Mouse (Mus musculus): Measurements from ENCODE around the gene Il25. TPM values are rescaled to one million over a fixed set of nuclear protein-coding genes. Genes with fewer than 3 reads are reported as not detected.
"Not testable (repeated sequence)": the region's sequence is repeated elsewhere in the genome, so short reads cannot be mapped to it uniquely, and the experiment has no call there.

Il25 gene
- polyA plus RNA-seq, 1 experiment from 2014 or later, result not detected

DNA sequence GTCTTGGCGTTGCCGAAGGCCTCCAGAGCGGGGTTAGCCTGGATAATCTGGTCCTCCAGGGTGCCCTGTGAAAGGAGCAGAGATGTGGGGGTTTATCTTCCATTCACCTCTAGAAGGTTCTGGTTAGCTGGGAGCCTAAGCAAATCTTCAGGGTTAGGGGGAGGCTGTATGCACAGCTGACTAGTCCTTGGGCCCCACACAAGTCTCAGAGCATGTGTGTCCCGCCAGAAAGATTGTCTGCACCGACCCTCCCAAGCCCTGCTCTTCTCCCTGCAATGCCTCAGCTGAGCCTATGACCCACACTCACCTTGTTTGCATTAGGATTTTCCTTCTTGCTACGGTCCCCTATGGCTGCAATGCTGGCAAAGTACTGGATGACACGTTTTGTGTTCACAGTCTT lies 30.2 kb downstream of the Il25 start:
- DNase-seq (ENCODE audit: low spot score) (no peak), ATAC-seq (replicated peaks; ENCODE audit: insufficient number of reproducible peaks, low FRiP score, low TSS enrichment, low read depth) (no peak)
- Histone ChIP-seq H3K36me3 (replicated peaks; ENCODE audit: control insufficient read depth, insufficient read depth, low read depth, low read length) (no peaks in the 10 kb centered on the region), H3K4me1 (ENCODE audit: control insufficient read depth, insufficient read depth, low read length) (no peaks in the 10 kb centered on the region), H3K27ac (replicated peaks; ENCODE audit: low read depth, low read length) (no peak overlapping the region), H3K9me3 (replicated peaks; ENCODE audit: control insufficient read depth, low read length) (no peaks in the 10 kb centered on the region), H3K27me3 (ENCODE audit: control insufficient read depth, insufficient read depth, low read length) (no peaks in the 10 kb centered on the region), H3K9ac (replicated peaks; ENCODE audit: low read length) (no peak overlapping the region), H3K4me3 (ENCODE audit: low read depth, low read length) (no peak overlapping the region), H3K4me2 (ENCODE audit: low read depth, low read length) (no peak overlapping the region)
- 83% methylated on average over 7 of the region's 7 CpGs for WGBS

GRCm38 (mm10) chr14:54963727-54964126 lies 31.2 kb downstream of the Il25 start:
- no peaks in the 10 kb centered on the region for H3K27me3 ChIP-seq (ENCODE audit: control insufficient read depth, insufficient read depth, low read length)
- no peaks in the 10 kb centered on the region for H3K9me3 ChIP-seq (replicated peaks; ENCODE audit: control insufficient read depth, low read length)
- H3K4me3 ChIP-seq (ENCODE audit: low read depth, low read length), result no peak overlapping the region
- 92% methylated on average over 11 of the region's 11 CpGs for WGBS
- no peak overlapping the region for H3K27ac ChIP-seq (replicated peaks; ENCODE audit: low read depth, low read length)
- ATAC-seq (replicated peaks; ENCODE audit: insufficient number of reproducible peaks, low FRiP score, low TSS enrichment, low read depth) (no peak), DNase-seq (ENCODE audit: low spot score) (no peak)
- H3K9ac ChIP-seq (replicated peaks; ENCODE audit: low read length), result no peak overlapping the region
- H3K4me1 ChIP-seq (ENCODE audit: control insufficient read depth, insufficient read depth, low read length), result no peaks in the 10 kb centered on the region
- no peak overlapping the region for H3K4me2 ChIP-seq (ENCODE audit: low read depth, low read length)
- no peaks in the 10 kb centered on the region for H3K36me3 ChIP-seq (replicated peaks; ENCODE audit: control insufficient read depth, insufficient read depth, low read depth, low read length)

DNA sequence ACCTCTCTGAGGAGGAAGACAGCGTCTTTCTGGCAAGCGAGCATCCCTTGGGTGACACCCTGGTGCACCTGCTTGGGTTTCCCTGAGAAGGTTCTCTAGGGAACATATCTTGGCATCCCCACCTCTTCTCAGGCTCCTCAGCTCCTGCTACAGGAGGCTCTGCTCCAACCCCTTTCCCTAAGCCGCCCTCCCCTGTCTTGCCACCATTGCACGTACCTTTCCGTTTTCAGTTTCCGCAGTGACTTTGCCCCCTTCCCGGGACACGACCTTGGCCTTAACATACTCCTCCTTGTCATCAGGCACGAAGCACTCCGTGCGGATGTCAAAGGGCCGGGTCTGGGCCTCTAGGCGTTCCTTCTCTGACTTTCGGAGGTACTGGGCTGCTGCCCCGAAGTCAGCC lies 32.5 kb downstream of the Il25 start:
- DNase-seq (ENCODE audit: low spot score), result no peak
- Histone ChIP-seq H3K27ac (replicated peaks; ENCODE audit: low read depth, low read length) (no peak overlapping the region), H3K4me3 (ENCODE audit: low read depth, low read length) (no peak overlapping the region), H3K4me1 (ENCODE audit: control insufficient read depth, insufficient read depth, low read length) (no peaks in the 10 kb centered on the region), H3K4me2 (ENCODE audit: low read depth, low read length) (no peak overlapping the region), H3K9ac (replicated peaks; ENCODE audit: low read length) (no peak overlapping the region), H3K36me3 (replicated peaks; ENCODE audit: control insufficient read depth, insufficient read depth, low read depth, low read length) (no peaks in the 10 kb centered on the region), H3K9me3 (replicated peaks; ENCODE audit: control insufficient read depth, low read length) (no peaks in the 10 kb centered on the region), H3K27me3 (ENCODE audit: control insufficient read depth, insufficient read depth, low read length) (no peaks in the 10 kb centered on the region)
- ATAC-seq (replicated peaks; ENCODE audit: insufficient number of reproducible peaks, low FRiP score, low TSS enrichment, low read depth), result no peak
- WGBS, result 79% methylated on average over 15 of the region's 15 CpGs

GRCm38 (mm10) chr14:54965631-54966030 lies 33.1 kb downstream of the Il25 start:
- no peak for ATAC-seq (replicated peaks; ENCODE audit: insufficient number of reproducible peaks, low FRiP score, low TSS enrichment, low read depth)
- Histone ChIP-seq H3K4me3 (ENCODE audit: low read depth, low read length) (no peak overlapping the region), H3K27ac (replicated peaks; ENCODE audit: low read depth, low read length) (no peak overlapping the region), H3K4me2 (ENCODE audit: low read depth, low read length) (no peak overlapping the region), H3K36me3 (replicated peaks; ENCODE audit: control insufficient read depth, insufficient read depth, low read depth, low read length) (no peaks in the 10 kb centered on the region), H3K9me3 (replicated peaks; ENCODE audit: control insufficient read depth, low read length) (no peaks in the 10 kb centered on the region), H3K27me3 (ENCODE audit: control insufficient read depth, insufficient read depth, low read length) (no peaks in the 10 kb centered on the region), H3K9ac (replicated peaks; ENCODE audit: low read length) (no peak overlapping the region), H3K4me1 (ENCODE audit: control insufficient read depth, insufficient read depth, low read length) (no peaks in the 10 kb centered on the region)
- WGBS, result 68% methylated on average over 6 of the region's 6 CpGs
- DNase-seq (ENCODE audit: low spot score), result no peak

GRCm38 (mm10) chr14:54966320-54966977 lies 34.0 kb downstream of the Il25 start, which contains the start of gene Myh6:
Gene Myh6 (minus strand): TSS chr14:54966927.
- DNase-seq (ENCODE audit: low spot score) (no peak), ATAC-seq (replicated peaks; ENCODE audit: insufficient number of reproducible peaks, low FRiP score, low TSS enrichment, low read depth) (no peak)
- Histone ChIP-seq H3K27me3 (ENCODE audit: control insufficient read depth, insufficient read depth, low read length) (no peaks in the 10 kb centered on the region), H3K9ac (replicated peaks; ENCODE audit: low read length) (no peak within 1 kb of the TSS), H3K4me3 (ENCODE audit: low read depth, low read length) (no peak within 1 kb of the TSS), H3K9me3 (replicated peaks; ENCODE audit: control insufficient read depth, low read length) (no peaks in the 10 kb centered on the region), H3K4me2 (ENCODE audit: low read depth, low read length) (no peak within 1 kb of the TSS), H3K27ac (replicated peaks; ENCODE audit: low read depth, low read length) (no peak within 1 kb of the TSS), H3K36me3 (replicated peaks; ENCODE audit: control insufficient read depth, insufficient read depth, low read depth, low read length) (no peaks in the 10 kb centered on the region), H3K4me1 (ENCODE audit: control insufficient read depth, insufficient read depth, low read length) (no peaks in the 10 kb centered on the region)
- 68% methylated on average over 7 of the region's 7 CpGs for WGBS

GRCm38 (mm10) chr14:54967874-54968273 lies 35.4 kb downstream of the Il25 start:
- Histone ChIP-seq H3K4me2 (ENCODE audit: low read depth, low read length) (no peak overlapping the region), H3K4me3 (ENCODE audit: low read depth, low read length) (no peak overlapping the region), H3K9ac (replicated peaks; ENCODE audit: low read length) (no peak overlapping the region), H3K36me3 (replicated peaks; ENCODE audit: control insufficient read depth, insufficient read depth, low read depth, low read length) (no peaks in the 10 kb centered on the region), H3K27me3 (ENCODE audit: control insufficient read depth, insufficient read depth, low read length) (no peaks in the 10 kb centered on the region), H3K27ac (replicated peaks; ENCODE audit: low read depth, low read length) (no peak overlapping the region), H3K9me3 (replicated peaks; ENCODE audit: control insufficient read depth, low read length) (no peaks in the 10 kb centered on the region), H3K4me1 (ENCODE audit: control insufficient read depth, insufficient read depth, low read length) (no peaks in the 10 kb centered on the region)
- 86% methylated on average over 3 of the region's 3 CpGs for WGBS
- no peak for ATAC-seq (replicated peaks; ENCODE audit: insufficient number of reproducible peaks, low FRiP score, low TSS enrichment, low read depth)
- no peak for DNase-seq (ENCODE audit: low spot score)

DNA sequence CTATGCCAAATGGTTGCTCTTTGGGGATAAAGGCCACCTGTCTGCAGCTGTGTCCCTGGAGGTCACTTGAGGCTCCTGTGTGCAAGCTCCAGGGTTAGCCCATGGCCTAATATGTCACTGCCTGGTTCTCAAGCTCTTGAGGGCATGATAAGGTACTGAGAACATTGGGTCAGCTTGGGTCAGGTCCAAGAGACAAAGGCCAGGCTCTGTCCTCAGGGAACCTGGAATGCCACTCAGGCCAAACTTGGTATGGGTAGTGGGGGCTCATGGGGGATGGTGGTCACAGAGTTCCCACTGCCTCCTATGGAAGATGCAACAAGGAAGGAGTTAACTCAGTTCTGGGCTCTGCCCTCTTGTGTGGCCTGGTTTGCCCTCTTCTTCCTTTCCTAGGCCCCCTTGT lies 35.8 kb downstream of the Il25 start:
- Histone ChIP-seq H3K4me3 (ENCODE audit: low read depth, low read length) (no peak overlapping the region), H3K4me1 (ENCODE audit: control insufficient read depth, insufficient read depth, low read length) (no peaks in the 10 kb centered on the region), H3K27me3 (ENCODE audit: control insufficient read depth, insufficient read depth, low read length) (no peaks in the 10 kb centered on the region), H3K36me3 (replicated peaks; ENCODE audit: control insufficient read depth, insufficient read depth, low read depth, low read length) (no peaks in the 10 kb centered on the region), H3K27ac (replicated peaks; ENCODE audit: low read depth, low read length) (no peak overlapping the region), H3K9me3 (replicated peaks; ENCODE audit: control insufficient read depth, low read length) (no peaks in the 10 kb centered on the region), H3K9ac (replicated peaks; ENCODE audit: low read length) (no peak overlapping the region), H3K4me2 (ENCODE audit: low read depth, low read length) (no peak overlapping the region)
- DNase-seq (ENCODE audit: low spot score), result no peak
- no peak for ATAC-seq (replicated peaks; ENCODE audit: insufficient number of reproducible peaks, low FRiP score, low TSS enrichment, low read depth)

- H3K9ac ChIP-seq (replicated peaks; ENCODE audit: low read length); H3K9me3 ChIP-seq (replicated peaks; ENCODE audit: control insufficient read depth, low read length); H3K27ac ChIP-seq (replicated peaks; ENCODE audit: low read depth, low read length); H3K4me2 ChIP-seq (ENCODE audit: low read depth, low read length); H3K4me1 ChIP-seq (ENCODE audit: control insufficient read depth, insufficient read depth, low read length); H3K36me3 ChIP-seq (replicated peaks; ENCODE audit: control insufficient read depth, insufficient read depth, low read depth, low read length); H3K27me3 ChIP-seq (ENCODE audit: control insufficient read depth, insufficient read depth, low read length); H3K4me3 ChIP-seq (ENCODE audit: low read depth, low read length); DNase-seq (ENCODE audit: low spot score); ATAC-seq (replicated peaks; ENCODE audit: insufficient number of reproducible peaks, low FRiP score, low TSS enrichment, low read depth): not testable (repeated sequence)
- WGBS, result 92% methylated on average over 8 of the region's 11 CpGs
Observed at GRCm38 (mm10) chr14:54972786-54973185, 40.3 kb downstream of the Il25 start.
